Mouse (Mus musculus): ENCODE measurements around the gene Katnb1. TPM values are rescaled to one million over a fixed set of nuclear protein-coding genes. Genes with fewer than 3 reads are reported as not detected.

The Katnb1 gene
- polyA plus RNA-seq, 1 experiment from 2014 or later, result 33.3 TPM

DNA sequence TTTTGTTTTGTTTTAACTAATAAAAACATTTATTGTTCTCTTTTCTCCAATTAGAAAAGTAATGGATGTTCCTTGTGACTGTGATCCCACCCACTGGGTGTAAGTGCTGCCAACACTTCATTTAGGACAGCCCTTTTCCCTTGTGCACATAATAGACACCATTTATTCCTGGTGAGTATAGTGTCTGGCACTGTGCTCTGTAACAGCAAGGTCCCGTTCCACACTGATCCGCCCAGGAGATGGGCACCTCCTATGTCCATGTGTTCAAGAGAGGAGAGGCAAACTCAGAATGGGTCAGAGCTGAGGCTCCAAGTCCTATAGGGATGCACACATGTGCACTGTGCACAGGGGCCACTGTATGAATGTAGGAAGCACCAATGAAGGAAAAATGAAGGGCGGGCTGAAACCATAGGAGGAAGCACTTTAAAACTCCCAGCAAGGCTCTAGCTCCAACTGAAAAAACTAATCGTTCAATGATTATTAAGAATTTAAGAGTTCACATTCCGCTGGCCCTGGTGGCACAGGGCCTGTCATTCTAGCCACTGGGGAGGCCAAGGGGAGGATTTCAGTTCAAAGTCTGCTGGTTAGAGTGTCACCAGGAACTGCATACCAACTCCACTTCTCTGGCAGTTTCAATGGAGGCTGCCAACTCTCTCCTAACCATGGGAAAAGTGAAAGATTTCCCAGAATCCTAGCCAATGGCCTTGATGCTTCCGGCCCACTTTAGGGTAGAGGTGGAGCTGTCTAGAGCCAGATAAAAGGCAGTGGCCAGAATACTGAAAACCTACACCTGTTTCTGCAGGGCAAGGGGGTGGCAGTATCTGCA is 63.0 kb downstream of the Katnb1 start:
- Histone ChIP-seq H3K27ac (replicated peaks) (no peak overlapping the region), H3K4me1 (peaks cover 50% of the 10 kb centered on the region), H3K4me3 (no peak overlapping the region), H3K9me3 (no peaks in the 10 kb centered on the region), H3K36me3 (replicated peaks) (no peaks in the 10 kb centered on the region), H3K27me3 (replicated peaks; ENCODE audit: low read depth, poor library complexity, severe bottlenecking) (peaks cover 53% of the 10 kb centered on the region)
- no peak for DNase-seq (ENCODE audit: low spot score)
- 72% methylated on average over 6 of the region's 6 CpGs for WGBS

DNA sequence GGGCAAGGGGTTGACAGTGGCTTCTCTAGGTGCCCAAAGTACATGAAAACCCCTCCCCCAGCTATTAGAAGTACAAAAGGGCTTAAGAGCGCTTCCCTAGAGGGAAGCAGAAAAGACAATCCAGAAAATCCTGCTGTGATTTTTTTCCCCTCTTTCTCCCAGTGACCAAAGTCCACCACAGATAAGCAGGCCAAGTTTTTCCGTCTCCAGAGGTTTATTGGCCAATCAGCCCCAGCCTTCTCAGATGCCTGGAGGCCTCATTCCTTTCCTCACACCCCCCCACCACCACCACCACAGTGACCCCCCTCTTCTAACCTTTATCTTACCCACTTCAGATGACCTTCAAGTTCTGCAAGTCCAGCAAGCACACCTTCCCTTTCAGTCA is 63.6 kb downstream of the Katnb1 start:
- Histone ChIP-seq H3K36me3 (replicated peaks) (no peaks in the 10 kb centered on the region), H3K4me1 (peaks cover 47% of the 10 kb centered on the region), H3K4me3 (no peak overlapping the region), H3K9me3 (no peaks in the 10 kb centered on the region), H3K27ac (replicated peaks) (no peak overlapping the region), H3K27me3 (replicated peaks; ENCODE audit: low read depth, poor library complexity, severe bottlenecking) (peaks cover 47% of the 10 kb centered on the region)
- no peak for DNase-seq (ENCODE audit: low spot score)
- WGBS, result 51% methylated on average over 2 of the region's 2 CpGs

DNA sequence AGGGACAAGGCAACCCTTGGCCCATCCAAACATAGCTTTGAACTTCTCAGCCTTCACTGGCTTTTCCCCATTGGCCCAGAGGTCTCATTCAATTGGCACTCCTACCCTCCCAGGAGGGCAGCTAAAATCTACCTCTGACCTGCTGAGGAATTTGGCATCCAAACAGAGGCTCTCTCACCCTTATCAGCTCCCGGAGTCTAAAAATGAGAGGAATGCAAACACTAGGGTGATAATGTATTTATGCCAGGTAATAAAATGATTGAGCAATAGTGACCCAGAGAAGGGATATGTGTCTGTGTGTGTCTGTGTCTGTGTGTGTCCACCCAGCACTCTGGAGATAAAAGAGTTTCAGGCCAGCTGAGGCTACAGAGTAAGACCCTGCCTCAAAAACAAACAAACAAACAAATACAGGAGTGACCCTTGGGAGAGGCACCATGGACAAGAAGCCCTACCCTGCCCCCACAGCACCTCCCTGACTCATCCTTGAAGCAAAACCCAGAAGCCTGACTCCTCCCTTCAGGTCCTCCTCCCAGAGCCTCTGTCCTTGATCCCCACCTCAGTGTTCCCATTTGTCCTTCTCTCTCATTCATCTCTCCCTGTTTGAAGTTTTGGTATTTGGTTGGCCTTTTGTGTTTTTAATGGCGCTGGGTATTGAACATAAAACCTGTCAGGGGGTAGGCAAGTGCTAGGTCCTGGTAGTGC is 65.2 kb downstream of the Katnb1 start:
- DNase-seq (ENCODE audit: low spot score), result no peak
- no peak overlapping the region for H3K27ac ChIP-seq (replicated peaks)
- no peaks in the 10 kb centered on the region for H3K36me3 ChIP-seq (replicated peaks)
- no peak overlapping the region for H3K4me3 ChIP-seq
- peaks cover 31% of the 10 kb centered on the region for H3K27me3 ChIP-seq (replicated peaks; ENCODE audit: low read depth, poor library complexity, severe bottlenecking)
- H3K4me1 ChIP-seq, result peaks cover 32% of the 10 kb centered on the region
- WGBS, result 83% methylated on average over 2 of the region's 2 CpGs
- H3K9me3 ChIP-seq, result no peaks in the 10 kb centered on the region

DNA sequence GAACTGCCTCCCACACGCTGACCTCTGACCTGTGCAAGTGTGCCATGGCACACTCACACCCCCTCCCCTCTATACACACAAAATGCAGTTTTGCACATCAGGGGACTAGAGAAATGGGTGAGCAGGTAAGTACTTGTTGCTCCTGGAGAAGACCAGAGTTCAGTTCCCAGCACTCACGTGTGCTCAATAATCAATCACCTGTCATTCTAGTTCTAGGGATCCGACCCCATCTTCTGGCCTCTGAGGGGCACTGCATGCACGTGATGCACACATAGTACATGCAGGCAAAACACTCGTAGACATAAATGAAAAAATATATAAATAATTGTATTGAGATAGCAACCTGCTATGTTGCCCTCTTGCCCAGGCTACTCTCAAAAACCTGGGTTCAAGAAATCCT is 65.9 kb downstream of the Katnb1 start:
- WGBS, result 93% methylated on average over 5 of the region's 5 CpGs
- Histone ChIP-seq H3K4me3 (no peak overlapping the region), H3K27ac (replicated peaks) (no peak overlapping the region), H3K9me3 (no peaks in the 10 kb centered on the region), H3K36me3 (replicated peaks) (no peaks in the 10 kb centered on the region), H3K4me1 (peaks cover 26% of the 10 kb centered on the region), H3K27me3 (replicated peaks; ENCODE audit: low read depth, poor library complexity, severe bottlenecking) (peaks cover 24% of the 10 kb centered on the region)
- DNase-seq (ENCODE audit: low spot score), result no peak

DNA sequence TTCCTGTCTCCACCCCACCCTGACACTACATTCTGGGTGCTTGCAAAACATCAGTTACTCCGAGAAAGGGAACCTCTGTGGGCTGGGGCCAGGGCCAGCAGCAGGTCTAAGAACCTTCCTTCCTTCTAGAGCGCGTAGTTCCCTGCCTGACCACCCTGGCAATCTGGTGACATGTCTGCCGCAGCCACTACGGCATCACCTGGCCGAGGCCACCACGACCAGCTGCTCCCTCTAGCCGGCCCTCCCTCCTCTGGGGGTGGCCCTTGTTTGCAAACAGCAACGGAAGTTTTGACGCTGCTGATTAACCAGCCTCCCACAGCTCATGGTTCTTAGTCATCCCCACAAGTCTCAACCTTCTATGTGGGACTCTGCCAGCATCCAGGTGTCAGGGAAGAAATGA is 68.4 kb downstream of the Katnb1 start:
- Histone ChIP-seq H3K36me3 (replicated peaks) (no peaks in the 10 kb centered on the region), H3K27me3 (replicated peaks; ENCODE audit: low read depth, poor library complexity, severe bottlenecking) (0 out of 2 replicates have a peak, but pooled peaks cover 6% of the 10 kb centered on the region), H3K4me3 (no peak overlapping the region), H3K9me3 (no peaks in the 10 kb centered on the region), H3K4me1 (peaks cover 7% of the 10 kb centered on the region), H3K27ac (replicated peaks) (no peak overlapping the region)
- WGBS, result 57% methylated on average over 10 of the region's 10 CpGs
- no peak for DNase-seq (ENCODE audit: low spot score)

DNA sequence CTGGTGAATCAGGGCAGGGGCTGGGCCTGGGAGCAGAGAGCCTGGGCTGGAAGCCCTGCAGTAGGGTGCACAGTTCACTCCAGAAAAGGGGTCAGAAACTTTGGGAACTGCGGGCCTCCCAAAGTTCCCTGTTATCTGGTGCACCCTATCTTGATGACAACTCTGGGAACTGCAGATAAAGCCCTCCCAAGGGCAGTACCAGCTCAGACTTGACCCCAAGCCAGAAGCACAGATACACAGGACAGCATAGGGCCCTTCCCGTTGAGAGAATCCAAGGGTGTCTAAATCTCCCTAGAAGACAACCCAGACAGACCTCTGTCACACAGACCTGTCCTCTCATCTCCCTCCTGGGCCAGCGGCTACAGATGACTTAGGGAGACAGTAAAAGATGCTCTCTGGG is 69.6 kb downstream of the Katnb1 start:
- Histone ChIP-seq H3K9me3 (no peaks in the 10 kb centered on the region), H3K4me1 (peaks cover 12% of the 10 kb centered on the region), H3K36me3 (replicated peaks) (no peaks in the 10 kb centered on the region), H3K27ac (replicated peaks) (no peak overlapping the region), H3K27me3 (replicated peaks; ENCODE audit: low read depth, poor library complexity, severe bottlenecking) (no peaks in the 10 kb centered on the region), H3K4me3 (no peak overlapping the region)
- DNase-seq (ENCODE audit: low spot score), result no peak
- WGBS, result 83% methylated on average over 3 of the region's 3 CpGs

Other genes starting within 250 kb of the Katnb1 start
- gene Coq9, start 242.9 kb upstream of the Katnb1 start, polyA plus RNA-seq (2016; fragmentation: Nextera tagmentation; extraction: Ambion mirVana), result 48.1 and 49.6 TPM in 2 replicates
- 193 and 200 TPM in 2 replicates for gene Ciapin1, start 242.8 kb upstream of the Katnb1 start, polyA plus RNA-seq (2016; fragmentation: Nextera tagmentation; extraction: Ambion mirVana)
- gene Polr2c, start 223.7 kb upstream of the Katnb1 start, polyA plus RNA-seq (2016; fragmentation: Nextera tagmentation; extraction: Ambion mirVana), result 180 and 184 TPM in 2 replicates
- gene Dok4, start 204.9 kb upstream of the Katnb1 start, polyA plus RNA-seq (2016; fragmentation: Nextera tagmentation; extraction: Ambion mirVana), result 16.3 and 16.8 TPM in 2 replicates
- gene Ccdc102a, start 163.1 kb upstream of the Katnb1 start, polyA plus RNA-seq (2016; fragmentation: Nextera tagmentation; extraction: Ambion mirVana), result 23.0 and 24.1 TPM in 2 replicates
- 0.30 and 0.51 TPM in 2 replicates for gene Adgrg5, start 157.5 kb upstream of the Katnb1 start, polyA plus RNA-seq (2016; fragmentation: Nextera tagmentation; extraction: Ambion mirVana)
- gene Adgrg1, start 106.4 kb upstream of the Katnb1 start, polyA plus RNA-seq (2016; fragmentation: Nextera tagmentation; extraction: Ambion mirVana), result 32.9 and 38.2 TPM in 2 replicates
- gene Adgrg3, start 63.5 kb upstream of the Katnb1 start, polyA plus RNA-seq (2016; fragmentation: Nextera tagmentation; extraction: Ambion mirVana), result 3.1 and 3.5 TPM in 2 replicates
- 0.10 and 0.15 TPM in 2 replicates for gene Drc7, start 26.1 kb upstream of the Katnb1 start, polyA plus RNA-seq (2016; fragmentation: Nextera tagmentation; extraction: Ambion mirVana)
- 8.4 and 8.7 TPM in 2 replicates for gene Kifc3, start 121.6 kb downstream of the Katnb1 start, polyA plus RNA-seq (2016; fragmentation: Nextera tagmentation; extraction: Ambion mirVana)
- not detected in 2 replicates for gene Cngb1, start 225.4 kb downstream of the Katnb1 start, polyA plus RNA-seq (2016; fragmentation: Nextera tagmentation; extraction: Ambion mirVana)
- not detected in 2 replicates for gene Tepp, start 229.4 kb downstream of the Katnb1 start, polyA plus RNA-seq (2016; fragmentation: Nextera tagmentation; extraction: Ambion mirVana)